Mouse (Mus musculus): ENCODE data around the gene Ccdc177.
"Not testable (repeated sequence)": the region's sequence is repeated elsewhere in the genome, so short reads cannot be mapped to it uniquely, and the experiment has no call there.

Ccdc177 gene

GRCm38 (mm10) chr12:80760396-80760801 is at the start of gene Ccdc177:
Ccdc177 (minus strand) TSS chr12:80760687.
- DNase-seq (ENCODE audit: low spot score): peak; percentile 65

- DNase-seq (ENCODE audit: low spot score): no peak
Measured at GRCm38 (mm10) chr12:80810005-80810404, 49.5 kb upstream of the Ccdc177 start.

- no peak for DNase-seq (ENCODE audit: low spot score)
Measured at GRCm38 (mm10) chr12:80807451-80808085, 47.1 kb upstream of the Ccdc177 start.

GRCm38 (mm10) chr12:80804861-80805428 is 44.5 kb upstream of the Ccdc177 start:
- DNase-seq (ENCODE audit: low spot score): no peak

GRCm38 (mm10) chr12:80803924-80804323 is 43.4 kb upstream of the Ccdc177 start:
- DNase-seq (ENCODE audit: low spot score): no peak

GRCm38 (mm10) chr12:80801443-80801842 is 41.0 kb upstream of the Ccdc177 start:
- DNase-seq (ENCODE audit: low spot score): no peak

- DNase-seq (ENCODE audit: low spot score): no peak
Measured at GRCm38 (mm10) chr12:80800156-80800555, 39.7 kb upstream of the Ccdc177 start.

- DNase-seq (ENCODE audit: low spot score): no peak
Measured at GRCm38 (mm10) chr12:80798271-80798670, 37.8 kb upstream of the Ccdc177 start.

- no peak for DNase-seq (ENCODE audit: low spot score)
Measured at GRCm38 (mm10) chr12:80794935-80795785, 34.7 kb upstream of the Ccdc177 start.

- DNase-seq (ENCODE audit: low spot score): no peak
Measured at GRCm38 (mm10) chr12:80794522-80794921, 34.0 kb upstream of the Ccdc177 start.

- DNase-seq (ENCODE audit: low spot score): no peak
Measured at GRCm38 (mm10) chr12:80793535-80793934, 33.0 kb upstream of the Ccdc177 start.

GRCm38 (mm10) chr12:80792867-80793266 is 32.4 kb upstream of the Ccdc177 start:
- DNase-seq (ENCODE audit: low spot score): no peak

GRCm38 (mm10) chr12:80791571-80792444 is 31.3 kb upstream of the Ccdc177 start:
- DNase-seq (ENCODE audit: low spot score): peak; percentile 48

GRCm38 (mm10) chr12:80790700-80791570 is 30.4 kb upstream of the Ccdc177 start:
- no peak for DNase-seq (ENCODE audit: low spot score)

- DNase-seq (ENCODE audit: low spot score): peak; percentile 97
Measured at GRCm38 (mm10) chr12:80789849-80790694, 29.6 kb upstream of the Ccdc177 start, which contains the start of gene Susd6. Susd6 (plus strand) TSS chr12:80790510.

GRCm38 (mm10) chr12:80789276-80789675 is 28.8 kb upstream of the Ccdc177 start:
- DNase-seq (ENCODE audit: low spot score): not testable (repeated sequence)

GRCm38 (mm10) chr12:80788188-80788587 is 27.7 kb upstream of the Ccdc177 start:
- DNase-seq (ENCODE audit: low spot score): no peak

- DNase-seq (ENCODE audit: low spot score): peak; percentile 55
Measured at GRCm38 (mm10) chr12:80787604-80788003, 27.1 kb upstream of the Ccdc177 start.

GRCm38 (mm10) chr12:80786591-80786990 is 26.1 kb upstream of the Ccdc177 start:
- DNase-seq (ENCODE audit: low spot score): no peak

GRCm38 (mm10) chr12:80785597-80785996 is 25.1 kb upstream of the Ccdc177 start:
- no peak for DNase-seq (ENCODE audit: low spot score)
